Mouse (Mus musculus): ENCODE data around the gene Dbh. TPM values are rescaled to one million over a fixed set of nuclear protein-coding genes. Genes with fewer than 3 reads are reported as not detected.
A peak's percentile ranks its signal among the peaks of the same experiment; 100 is the strongest.

Gene Dbh
- polyA plus RNA-seq, 1 experiment from 2014 or later = 0.65 TPM

DNA sequence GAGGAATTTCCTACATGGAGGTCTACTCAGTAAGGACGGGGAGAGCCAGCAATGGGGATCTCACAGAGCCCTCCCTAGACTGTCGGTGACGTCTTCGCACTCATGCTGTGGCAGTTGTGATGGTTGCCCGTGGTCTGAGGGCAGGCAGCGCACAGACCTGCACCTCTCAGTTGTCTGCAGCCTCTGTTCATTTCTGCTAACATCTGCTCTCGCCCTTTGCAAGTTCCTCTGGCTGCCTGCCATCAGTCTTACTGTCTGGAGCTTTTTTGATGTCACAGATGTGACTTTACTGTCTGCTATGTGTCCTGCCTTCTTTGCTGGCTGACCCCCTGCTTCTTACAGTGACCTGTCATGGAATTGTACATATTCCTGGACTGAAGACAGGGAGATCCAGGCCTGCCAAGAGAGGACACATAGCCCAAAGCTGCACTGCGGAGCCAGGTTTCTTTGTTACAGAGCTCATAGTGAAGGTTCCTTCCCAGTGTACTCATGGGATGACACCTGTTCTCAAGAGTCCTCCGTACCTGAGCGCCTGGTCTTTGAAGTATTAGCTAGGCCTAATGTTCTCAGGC, 10.7 kb downstream of the Dbh start:
- H3K4me1 ChIP-seq (replicated peaks; ENCODE audit: control insufficient read depth, insufficient read depth, low read length) = no peaks in the 10 kb centered on the region
- H3K4me2 ChIP-seq (replicated peaks; ENCODE audit: low read depth) = no peak overlapping the region
- no peak for ATAC-seq
- H3K36me3 ChIP-seq (ENCODE audit: control insufficient read depth, insufficient read depth) = no peaks in the 10 kb centered on the region
- 79% methylated on average over 10 of the region's 10 CpGs for WGBS
- H3K27me3 ChIP-seq (replicated peaks; ENCODE audit: control insufficient read depth, insufficient read depth, low read length) = no peaks in the 10 kb centered on the region; the same call in 1 of the 2 replicates
- no peak for TF ChIP-seq CTCF (IDR thresholded peaks at IDR 0.05; ENCODE audit: low read depth)
- H3K4me3 ChIP-seq (ENCODE audit: low read depth, low read length) = no peak overlapping the region
- no peak overlapping the region for H3K9ac ChIP-seq (ENCODE audit: low read depth, low read length)
- H3K9me3 ChIP-seq (ENCODE audit: control insufficient read depth) = no peaks in the 10 kb centered on the region
- no peak overlapping the region for H3K27ac ChIP-seq (ENCODE audit: low read depth, low read length)

DNA sequence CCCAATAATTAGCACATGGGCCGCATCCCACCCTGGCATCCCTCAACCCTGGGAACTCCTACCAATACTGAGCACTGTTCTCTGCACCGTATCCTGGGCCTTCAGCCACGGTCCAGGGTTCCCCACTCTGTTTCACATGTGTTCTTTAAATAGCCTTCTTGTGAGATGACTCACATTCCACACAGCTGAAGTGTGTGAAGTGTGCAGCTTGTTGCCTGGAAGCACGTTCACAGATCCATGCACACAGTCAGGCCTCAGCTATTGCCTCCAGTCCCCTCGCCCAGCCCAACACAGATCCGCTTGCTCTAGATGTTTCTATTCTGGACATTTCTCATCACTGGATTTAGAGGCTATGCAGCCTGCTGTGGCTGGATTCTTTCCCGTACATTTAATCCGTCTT, 14.1 kb downstream of the Dbh start:
- no peak overlapping the region for H3K4me3 ChIP-seq (ENCODE audit: low read depth, low read length)
- H3K4me2 ChIP-seq (replicated peaks; ENCODE audit: low read depth) = no peak overlapping the region
- no peaks in the 10 kb centered on the region for H3K9me3 ChIP-seq (ENCODE audit: control insufficient read depth)
- no peak for ATAC-seq
- no peaks in the 10 kb centered on the region for H3K4me1 ChIP-seq (replicated peaks; ENCODE audit: control insufficient read depth, insufficient read depth, low read length)
- TF ChIP-seq CTCF (IDR thresholded peaks at IDR 0.05; ENCODE audit: low read depth) = no peak
- no peaks in the 10 kb centered on the region for H3K36me3 ChIP-seq (ENCODE audit: control insufficient read depth, insufficient read depth)
- H3K27me3 ChIP-seq (replicated peaks; ENCODE audit: control insufficient read depth, insufficient read depth, low read length) = no peaks in the 10 kb centered on the region; the same call in 1 of the 2 replicates
- no peak overlapping the region for H3K9ac ChIP-seq (ENCODE audit: low read depth, low read length)
- H3K27ac ChIP-seq (ENCODE audit: low read depth, low read length) = no peak overlapping the region
- 68% methylated on average over 8 of the region's 8 CpGs for WGBS

DNA sequence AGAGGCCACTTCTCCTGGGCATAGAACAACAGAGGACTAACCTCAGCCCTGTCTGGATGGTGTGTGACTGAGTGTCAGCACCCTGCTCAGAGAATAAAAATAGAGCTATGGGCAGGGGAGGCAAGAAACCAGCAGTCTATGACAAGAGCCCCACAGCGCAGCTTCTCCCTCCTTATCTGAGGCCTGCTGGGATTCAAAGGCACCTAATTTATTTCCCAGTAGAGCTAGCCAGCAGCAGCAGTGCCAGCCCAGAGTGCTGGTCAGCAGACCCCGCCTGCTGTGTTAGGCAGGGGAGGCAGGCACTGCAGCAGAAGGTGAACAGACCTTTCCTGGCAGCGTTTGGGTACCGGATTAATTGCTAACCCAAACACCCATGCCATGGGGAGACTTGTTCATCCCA, 16.9 kb downstream of the Dbh start:
- no peaks in the 10 kb centered on the region for H3K4me1 ChIP-seq (replicated peaks; ENCODE audit: control insufficient read depth, insufficient read depth, low read length)
- TF ChIP-seq CTCF (IDR thresholded peaks at IDR 0.05; ENCODE audit: low read depth) = no peak
- H3K36me3 ChIP-seq (ENCODE audit: control insufficient read depth, insufficient read depth) = no peaks in the 10 kb centered on the region
- no peaks in the 10 kb centered on the region for H3K9me3 ChIP-seq (ENCODE audit: control insufficient read depth)
- no peak overlapping the region for H3K9ac ChIP-seq (ENCODE audit: low read depth, low read length)
- 54% methylated on average over 4 of the region's 4 CpGs for WGBS
- no peaks in the 10 kb centered on the region; the same call in 1 of the 2 replicates for H3K27me3 ChIP-seq (replicated peaks; ENCODE audit: control insufficient read depth, insufficient read depth, low read length)
- H3K4me3 ChIP-seq (ENCODE audit: low read depth, low read length) = no peak overlapping the region
- no peak overlapping the region for H3K4me2 ChIP-seq (replicated peaks; ENCODE audit: low read depth)
- H3K27ac ChIP-seq (ENCODE audit: low read depth, low read length) = no peak overlapping the region
- ATAC-seq = no peak

DNA sequence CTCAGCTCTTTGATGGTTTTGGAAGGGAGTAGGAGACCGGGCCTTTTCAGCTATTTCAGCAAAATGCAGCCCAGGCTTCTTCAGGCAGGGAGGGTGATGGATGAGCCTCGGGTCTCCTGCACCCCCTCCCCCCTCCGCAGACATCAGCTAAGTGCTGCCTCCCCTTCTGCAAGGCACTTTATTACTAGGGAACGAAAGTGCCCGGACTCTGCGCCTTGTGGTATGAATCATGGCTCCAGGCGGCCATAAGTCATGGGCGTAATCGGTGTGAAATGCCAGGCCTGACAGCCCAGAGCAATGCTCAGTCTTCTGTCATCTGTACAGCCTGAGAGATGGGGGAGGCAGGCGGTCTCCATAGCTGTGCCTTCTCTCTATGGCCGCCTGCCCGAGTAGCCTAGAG, 18.7 kb downstream of the Dbh start:
- Histone ChIP-seq H3K9me3 (ENCODE audit: control insufficient read depth) (no peaks in the 10 kb centered on the region), H3K4me2 (replicated peaks; ENCODE audit: low read depth) (no peak overlapping the region), H3K4me3 (ENCODE audit: low read depth, low read length) (no peak overlapping the region), H3K27me3 (replicated peaks; ENCODE audit: control insufficient read depth, insufficient read depth, low read length) (no peaks in the 10 kb centered on the region), H3K36me3 (ENCODE audit: control insufficient read depth, insufficient read depth) (no peaks in the 10 kb centered on the region), H3K4me1 (replicated peaks; ENCODE audit: control insufficient read depth, insufficient read depth, low read length) (no peaks in the 10 kb centered on the region), H3K9ac (ENCODE audit: low read depth, low read length) (no peak overlapping the region), H3K27ac (ENCODE audit: low read depth, low read length) (no peak overlapping the region)
- 39% methylated on average over 12 of the region's 12 CpGs for WGBS
- ATAC-seq = 0 out of 2 replicates have a peak, but pooled peaks have one; percentile 10
- no peak for TF ChIP-seq CTCF (IDR thresholded peaks at IDR 0.05; ENCODE audit: low read depth)

DNA sequence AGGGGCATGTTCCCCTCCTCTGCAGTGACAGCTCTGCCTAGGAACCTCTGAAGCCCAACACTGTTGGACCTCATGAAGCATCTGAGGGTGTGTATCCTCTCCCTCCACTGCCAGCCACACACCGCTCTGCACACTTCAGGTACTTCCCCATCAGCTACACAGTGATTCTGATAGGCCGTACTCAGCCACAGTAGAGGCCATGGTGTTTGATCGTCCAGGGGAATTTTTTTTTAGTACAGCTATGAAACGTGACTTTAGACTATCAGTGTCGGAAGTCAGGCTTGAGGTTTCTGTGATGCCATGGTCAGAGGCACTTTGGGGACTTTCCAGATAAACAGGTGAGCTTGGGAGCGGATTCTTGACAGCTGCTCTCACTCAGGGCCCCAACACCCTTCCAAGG, 22.5 kb downstream of the Dbh start:
- WGBS = 81% methylated on average over 6 of the region's 6 CpGs
- Histone ChIP-seq H3K27me3 (replicated peaks; ENCODE audit: control insufficient read depth, insufficient read depth, low read length) (no peaks in the 10 kb centered on the region), H3K27ac (ENCODE audit: low read depth, low read length) (no peak overlapping the region), H3K4me1 (replicated peaks; ENCODE audit: control insufficient read depth, insufficient read depth, low read length) (no peaks in the 10 kb centered on the region), H3K9me3 (ENCODE audit: control insufficient read depth) (no peaks in the 10 kb centered on the region), H3K4me3 (ENCODE audit: low read depth, low read length) (no peak overlapping the region), H3K9ac (ENCODE audit: low read depth, low read length) (no peak overlapping the region), H3K4me2 (replicated peaks; ENCODE audit: low read depth) (no peak overlapping the region), H3K36me3 (ENCODE audit: control insufficient read depth, insufficient read depth) (no peaks in the 10 kb centered on the region)
- no peak for TF ChIP-seq CTCF (IDR thresholded peaks at IDR 0.05; ENCODE audit: low read depth)
- ATAC-seq = no peak

DNA sequence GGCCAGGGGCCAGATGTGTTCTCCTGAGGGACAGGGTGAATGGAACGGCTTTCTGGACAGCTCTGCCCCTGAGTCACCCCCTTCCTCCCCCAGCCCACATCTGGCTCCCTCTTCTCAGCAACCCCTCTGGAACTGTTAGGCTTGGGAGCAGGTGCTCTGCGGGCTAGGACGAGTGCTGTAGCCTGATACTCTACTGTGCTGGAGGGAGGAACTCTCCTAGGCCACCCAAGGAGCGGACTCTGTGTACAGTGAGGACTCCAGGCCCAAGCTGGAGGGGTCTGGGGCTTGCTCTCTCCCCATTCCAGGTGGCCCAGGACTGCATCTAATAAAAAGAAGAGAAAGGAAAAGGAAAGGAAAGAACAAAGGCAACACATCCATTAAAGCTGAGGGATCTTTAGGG, 25.0 kb downstream of the Dbh start:
- H3K27me3 ChIP-seq (replicated peaks; ENCODE audit: control insufficient read depth, insufficient read depth, low read length) = no peaks in the 10 kb centered on the region
- no peak overlapping the region for H3K9ac ChIP-seq (ENCODE audit: low read depth, low read length)
- 56% methylated on average over 4 of the region's 4 CpGs for WGBS
- no peak overlapping the region for H3K4me2 ChIP-seq (replicated peaks; ENCODE audit: low read depth)
- no peaks in the 10 kb centered on the region for H3K9me3 ChIP-seq (ENCODE audit: control insufficient read depth)
- TF ChIP-seq CTCF (IDR thresholded peaks at IDR 0.05; ENCODE audit: low read depth) = no peak
- H3K36me3 ChIP-seq (ENCODE audit: control insufficient read depth, insufficient read depth) = no peaks in the 10 kb centered on the region
- H3K4me1 ChIP-seq (replicated peaks; ENCODE audit: control insufficient read depth, insufficient read depth, low read length) = no peaks in the 10 kb centered on the region
- H3K4me3 ChIP-seq (ENCODE audit: low read depth, low read length) = no peak overlapping the region
- no peak overlapping the region for H3K27ac ChIP-seq (ENCODE audit: low read depth, low read length)
- no peak for ATAC-seq

Data from intestine, postnatal 0 days (tissue).